Mouse (Mus musculus) gastrocnemius, postnatal 14 days (tissue): ENCODE measurements around the gene Cyp4f37. TPM values are rescaled to one million over a fixed set of nuclear protein-coding genes. Genes with fewer than 3 reads are reported as not detected.

Experiments used
- DNase-seq: peaks from one replicate; pipeline ENCODE4 v3.0.0; 2021; ENCODE audit warnings: mixed read lengths
- intact Hi-C: fragments of 180-260 bp; cut with DNase I; formaldehyde crosslinking; loops from one replicate; pipeline ENCODE4 v1.15.1; 2025; ENCODE audit warnings: low total_unique reads
- total RNA-seq, 2 experiments: library from RNA; stranded (reverse); gene quantifications; 2 replicates each; pipeline ENCODE4 v1.2.3; 2021

Cyp4f37 gene
- total RNA-seq, 2 experiments from 2014 or later, result not detected

GRCm38 (mm10) chr17:32676040-32676635 lies 55.0 kb downstream of the Cyp4f37 start:
- DNase-seq, result no peak
- intact Hi-C loops, result no loop called here

- intact Hi-C loops, result loop anchor here (5.0 kb wide), 1 partner anchor 153 kb away; no protein-coding TSS in a partner anchor
- DNase-seq, result no peak
These were observed 59.3 kb downstream of the Cyp4f37 start for GRCm38 (mm10) chr17:32680404-32680803.

- intact Hi-C loops, result no loop called here
- no peak for DNase-seq
These were observed 64.1 kb downstream of the Cyp4f37 start, which contains the start of gene Cyp4f15 for GRCm38 (mm10) chr17:32685048-32685750. TSS of gene Cyp4f15 (plus strand) at chr17:32685627.

Other genes starting within 250 kb of the Cyp4f37 start
- 10 to 100 TPM; 14.3 to 15.3 TPM for gene Wiz, start 231.9 kb upstream of the Cyp4f37 start, total RNA-seq
- gene Rasal3, start 217.7 kb upstream of the Cyp4f37 start, total RNA-seq, result under 1 TPM in 1 of 2 experiments, not detected in 1; 0.14 TPM
- not detected for gene Pglyrp2, start 197.1 kb upstream of the Cyp4f37 start, total RNA-seq
- gene Cyp4f39, start 168.6 kb upstream of the Cyp4f37 start, total RNA-seq, result under 1 TPM in 1 of 2 experiments, not detected in 1; 0.82 TPM
- gene Cyp4f17, start 115.3 kb upstream of the Cyp4f37 start, total RNA-seq, result 1 to 10 TPM in 1 of 2 experiments, under 1 TPM in 1; 0.90 to 1.3 TPM
- 1 to 10 TPM; 2.0 to 2.3 TPM for gene Cyp4f16, start 84.8 kb upstream of the Cyp4f37 start, total RNA-seq
- gene Cyp4f40, start 37.6 kb downstream of the Cyp4f37 start, total RNA-seq, result not detected
- not detected for gene Cyp4f15, start 64.3 kb downstream of the Cyp4f37 start, total RNA-seq
- 10 to 100 TPM; 22.2 to 24.0 TPM for gene Zfp871, start 167.0 kb downstream of the Cyp4f37 start, total RNA-seq
- under 1 TPM; 0.18 to 0.33 TPM for gene Zfp811, start 188.6 kb downstream of the Cyp4f37 start, total RNA-seq
- 1 to 10 TPM; 6.3 to 7.7 TPM for gene Zfp799, start 209.0 kb downstream of the Cyp4f37 start, total RNA-seq